Mouse (Mus musculus): ENCODE measurements at regions not wholly inside any gene's neighbourhood (a gene's known extent, or its start where the extent isn't known, plus 50 kb on each side); places are given as distances from the start of the nearest gene placed in this dataset.

DNA sequence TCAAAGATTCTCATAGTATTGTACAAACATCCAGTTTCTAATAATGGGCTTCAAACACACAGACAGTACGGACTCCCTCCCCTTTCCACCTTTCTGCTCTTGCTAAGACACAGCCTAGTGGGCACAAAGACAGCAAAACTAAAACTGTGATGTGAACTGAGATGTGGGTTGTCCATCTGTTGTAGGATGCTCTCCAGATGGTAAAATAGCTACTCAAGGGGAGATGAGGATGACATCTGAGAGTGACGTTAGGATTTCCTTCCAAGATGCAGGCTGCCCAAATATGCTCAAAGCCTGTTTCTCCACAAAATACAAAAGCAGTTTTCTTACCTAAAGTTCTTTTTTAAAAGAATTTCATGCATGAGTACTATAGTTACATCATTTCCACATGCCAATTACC lies 241.8 kb upstream of the Arrdc3 start:
- no peak for TF ChIP-seq CTCF (IDR thresholded peaks at IDR 0.05; ENCODE audit: insufficient read depth, low read depth, low read length)
- TF ChIP-seq POLR2A (IDR thresholded peaks at IDR 0.05; ENCODE audit: insufficient read depth, low read depth, low read length): no peak

Data from olfactory bulb, adult 2 months (tissue).